Mouse (Mus musculus) R1 (cell line): ENCODE measurements at regions not wholly inside any gene's neighbourhood (a gene's known extent, or its start where the extent isn't known, plus 50 kb on each side); places are given as distances from the start of the nearest gene placed in this dataset.

Source experiments
- DNase-seq: peaks from one replicate; pipeline ENCODE4 v3.0.0-alpha.2; 2018; ENCODE audit warnings: low read depth, low spot score

DNA sequence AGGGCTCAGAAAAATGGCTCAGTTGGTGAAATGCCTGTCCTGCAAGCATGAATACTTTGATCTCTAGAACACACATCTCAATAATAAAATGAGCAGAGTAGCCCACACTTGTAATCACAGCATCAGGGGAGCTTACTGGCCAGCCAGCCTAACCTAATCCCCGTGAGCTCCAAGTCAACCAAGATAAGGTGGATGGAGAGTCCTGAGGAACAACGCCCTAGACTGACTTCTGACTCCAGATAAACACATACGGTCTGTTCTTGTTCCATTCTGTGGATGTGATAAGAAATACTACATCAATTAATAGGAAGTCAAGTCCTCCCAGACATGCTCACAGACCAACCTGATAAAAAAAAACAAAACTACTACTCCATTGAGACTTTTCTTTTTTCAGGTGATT, 180.4 kb upstream of the Jarid2 start:
- DNase-seq = no peak

DNA sequence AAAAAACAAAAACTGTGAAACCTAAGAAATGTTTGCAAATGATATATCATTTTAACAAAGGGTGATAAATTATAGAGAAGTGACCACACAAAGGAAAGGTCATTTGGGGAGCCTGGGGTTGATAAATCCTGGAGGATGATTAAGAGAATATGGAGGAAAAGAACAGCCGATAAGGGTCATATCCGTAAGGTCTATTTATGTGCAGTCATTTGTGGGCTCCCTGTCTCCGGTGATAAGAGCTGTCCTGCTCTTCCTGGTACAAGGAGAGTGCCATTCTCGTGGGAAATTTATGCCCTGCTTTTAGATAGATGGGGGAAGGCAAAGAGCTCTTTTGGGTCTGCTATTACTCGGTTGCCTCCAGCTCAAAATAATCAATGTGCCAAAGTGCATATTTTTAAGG, 175.9 kb upstream of the Jarid2 start:
- DNase-seq = no peak

GRCm38 (mm10) chr13:44554686-44555463, 174.4 kb upstream of the Jarid2 start:
- peak; percentile 82 for DNase-seq

GRCm38 (mm10) chr13:44555979-44556378, 173.3 kb upstream of the Jarid2 start:
- DNase-seq = no peak

DNA sequence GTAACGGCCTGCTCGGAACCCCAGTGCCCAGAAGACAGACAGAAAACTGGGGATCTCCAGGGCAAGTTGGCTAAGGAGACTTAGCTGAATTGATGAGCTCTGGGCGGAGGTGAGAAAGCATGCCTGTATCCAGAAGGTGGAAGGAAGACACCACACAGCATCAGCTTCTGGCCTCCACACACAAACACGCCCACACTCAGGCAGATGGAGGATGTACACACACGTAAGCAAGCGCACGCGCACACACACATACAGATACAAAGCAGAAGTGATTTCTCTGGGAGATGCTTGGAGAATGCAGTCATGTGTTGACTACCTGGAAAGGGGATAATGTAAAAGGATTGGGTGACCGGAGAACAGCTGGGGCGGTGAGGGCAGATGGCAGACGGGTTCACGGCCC, 171.2 kb upstream of the Jarid2 start:
- peak; percentile 71 for DNase-seq

- DNase-seq = peak; percentile 70
Measured at GRCm38 (mm10) chr13:44558491-44559177, 170.6 kb upstream of the Jarid2 start.

- DNase-seq = peak; percentile 70
Measured at GRCm38 (mm10) chr13:44559178-44559565, 170.1 kb upstream of the Jarid2 start.

DNA sequence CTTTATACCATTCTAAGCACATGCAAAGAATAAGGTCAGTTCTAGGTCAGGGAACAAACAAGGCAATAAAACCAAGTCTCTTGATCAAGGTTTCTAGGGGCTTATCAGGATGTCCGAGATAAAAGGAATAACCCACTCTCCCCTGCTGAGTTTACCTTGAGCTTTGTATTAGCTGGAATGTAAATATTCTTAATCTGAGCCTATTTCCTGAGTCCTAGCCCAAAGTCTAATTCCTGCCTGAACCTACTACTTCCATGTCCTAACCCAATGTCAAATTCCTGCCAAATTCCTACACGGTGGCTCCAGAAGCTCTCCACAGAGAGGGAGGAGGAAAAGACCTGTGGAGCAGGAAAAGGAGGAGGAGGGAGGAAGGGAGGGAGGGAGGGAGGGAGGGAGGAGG, 169.6 kb upstream of the Jarid2 start:
- peak; percentile 98 for DNase-seq

DNA sequence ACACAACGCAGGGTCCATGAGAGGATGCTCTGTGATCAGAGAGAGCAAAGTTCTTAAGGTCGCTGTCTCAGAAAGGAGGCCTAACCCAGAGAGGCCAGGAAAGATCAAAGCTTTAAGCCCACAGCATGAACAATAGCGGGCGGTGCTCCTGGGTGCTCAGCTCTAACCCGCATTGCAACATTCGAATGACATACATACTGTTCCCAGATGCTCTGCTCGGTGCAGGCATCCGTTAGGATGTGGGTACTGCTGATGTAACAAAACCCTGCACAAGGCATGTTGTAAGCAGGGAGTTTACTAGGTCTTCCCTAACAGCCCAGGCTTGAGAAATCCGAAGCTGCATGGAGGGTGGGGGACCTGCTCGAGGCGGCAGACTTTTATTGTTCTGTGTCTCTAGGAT, 164.6 kb upstream of the Jarid2 start:
- DNase-seq = peak; percentile 49

DNA sequence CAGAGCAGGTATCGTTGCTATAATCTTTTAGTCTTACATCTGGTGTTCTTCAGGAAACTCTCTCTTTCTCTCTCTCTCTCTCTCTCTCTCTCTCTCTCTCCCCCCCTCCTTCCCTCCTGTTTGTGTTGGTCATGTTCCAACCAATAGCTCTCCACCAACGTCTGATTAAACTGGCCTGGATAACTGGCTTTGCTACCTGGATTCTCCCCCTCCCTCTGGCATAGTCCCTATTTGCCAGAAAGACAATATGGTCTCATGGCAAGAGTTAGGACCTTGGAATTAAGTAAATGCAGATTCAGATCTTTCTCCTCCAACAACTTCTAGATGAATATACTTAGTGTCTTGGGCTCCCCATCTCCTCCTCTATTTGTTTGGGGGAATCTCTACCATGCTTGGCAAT, 161.6 kb upstream of the Jarid2 start:
- DNase-seq = no peak

DNA sequence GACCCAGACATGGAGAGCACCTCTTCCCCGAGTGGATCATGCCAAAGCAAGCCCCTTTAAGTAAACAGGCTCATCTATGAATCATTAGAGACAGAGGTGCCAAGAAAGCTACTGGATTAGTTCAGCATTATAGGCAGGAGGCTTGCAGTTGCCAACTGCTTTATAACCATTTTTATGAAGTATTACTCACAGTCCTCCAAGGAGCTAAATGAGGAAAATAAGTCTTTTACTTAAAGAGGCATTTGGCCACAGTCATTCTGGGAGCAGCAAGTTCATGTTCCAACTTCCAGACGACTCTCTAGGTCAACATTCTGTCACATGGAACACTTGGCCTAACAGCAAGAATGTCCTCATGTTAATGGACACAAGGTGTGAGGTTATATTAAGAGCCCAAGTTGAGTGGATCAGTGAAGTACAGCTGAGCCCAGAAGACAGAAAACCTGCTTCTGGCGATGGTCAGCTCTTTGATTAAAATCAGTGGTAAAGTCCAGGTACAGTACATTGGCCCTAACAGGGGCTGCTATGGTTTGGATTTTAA, 160.0 kb upstream of the Jarid2 start:
- no peak for DNase-seq

DNA sequence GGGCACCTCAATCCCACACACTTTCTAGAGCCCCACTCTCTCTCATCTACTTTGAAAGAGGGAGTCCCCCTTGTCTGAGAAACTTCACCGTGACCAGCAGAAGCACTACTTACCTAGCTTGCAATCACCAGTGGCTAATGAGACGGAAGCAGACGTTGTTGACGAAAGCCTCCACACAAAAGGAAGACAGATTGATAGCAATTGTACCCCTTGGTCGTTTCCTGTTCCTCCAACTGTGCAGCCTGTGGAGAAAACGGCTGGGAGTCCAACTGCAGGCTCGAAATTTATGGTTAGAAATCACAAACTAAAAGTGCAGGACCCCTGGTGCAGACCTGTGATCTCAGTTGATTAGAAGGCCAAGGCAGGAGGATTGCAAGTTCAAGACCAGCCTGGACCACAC, 155.8 kb upstream of the Jarid2 start:
- DNase-seq = peak; percentile 60

DNA sequence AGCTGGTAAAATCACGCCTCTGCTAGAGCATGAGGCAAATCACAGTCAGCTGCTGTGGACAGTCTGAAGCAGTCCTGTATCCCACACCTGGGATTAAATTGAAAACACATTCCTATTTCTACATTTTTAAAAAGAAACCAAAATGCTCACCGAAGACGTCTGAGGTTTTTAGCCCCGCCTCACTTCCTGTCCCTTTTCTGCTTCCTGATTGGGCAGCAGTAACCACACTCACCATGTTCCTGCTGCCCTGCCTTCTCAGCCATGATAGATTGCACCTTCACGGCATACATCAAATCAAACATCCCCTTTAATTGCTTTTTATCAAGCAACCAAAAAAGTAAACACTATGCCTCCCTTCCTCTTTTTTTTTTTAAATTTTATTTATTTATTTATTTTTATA, 150.1 kb upstream of the Jarid2 start:
- DNase-seq = peak; percentile 58

DNA sequence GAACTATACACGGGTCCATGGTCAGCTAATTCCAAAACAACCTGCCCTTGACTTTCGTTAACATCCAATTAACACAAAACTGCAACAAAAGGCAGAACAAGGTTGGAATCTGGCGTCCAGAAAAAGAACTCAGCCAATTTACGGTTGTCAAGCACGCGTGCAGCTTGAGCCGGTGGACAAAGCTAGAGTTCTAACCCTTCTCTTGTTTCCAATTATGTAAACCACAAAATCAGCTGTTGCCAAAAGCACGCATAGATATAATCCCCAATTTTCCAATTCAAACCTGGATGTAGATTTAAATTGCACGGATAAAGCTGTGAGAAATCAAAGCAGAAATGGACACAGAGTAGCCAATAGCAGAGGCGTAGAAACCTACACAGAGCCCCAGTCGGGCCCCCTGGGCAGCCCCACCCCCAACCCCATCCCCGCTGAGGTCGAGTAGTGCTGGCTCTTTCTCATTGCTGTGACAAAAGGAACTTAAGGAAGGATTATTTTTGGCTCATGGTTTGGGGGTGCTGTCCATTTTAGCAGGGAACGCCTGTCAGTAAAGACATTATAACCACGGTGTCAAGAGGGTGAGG, 149.0 kb upstream of the Jarid2 start:
- DNase-seq = no peak

GRCm38 (mm10) chr13:44580767-44581166, 148.5 kb upstream of the Jarid2 start:
- no peak for DNase-seq

GRCm38 (mm10) chr13:44581947-44582766, 147.1 kb upstream of the Jarid2 start:
- DNase-seq = peak; percentile 52

DNA sequence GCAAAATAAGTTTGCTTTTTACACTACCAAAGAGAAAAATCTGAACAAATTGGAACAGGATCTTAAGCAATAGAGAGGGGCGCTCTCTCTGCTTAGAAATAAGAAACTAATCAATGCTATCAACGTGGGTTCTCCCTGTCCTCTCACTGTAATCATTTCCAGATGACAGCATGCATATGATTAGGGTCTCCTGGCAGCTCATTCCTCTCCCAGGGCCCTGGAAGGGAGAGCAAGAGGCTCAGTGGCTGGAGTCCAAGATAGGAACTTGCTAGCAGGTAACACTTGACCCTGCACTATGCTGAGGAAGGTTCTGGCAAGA, 146.5 kb upstream of the Jarid2 start:
- no peak for DNase-seq

DNA sequence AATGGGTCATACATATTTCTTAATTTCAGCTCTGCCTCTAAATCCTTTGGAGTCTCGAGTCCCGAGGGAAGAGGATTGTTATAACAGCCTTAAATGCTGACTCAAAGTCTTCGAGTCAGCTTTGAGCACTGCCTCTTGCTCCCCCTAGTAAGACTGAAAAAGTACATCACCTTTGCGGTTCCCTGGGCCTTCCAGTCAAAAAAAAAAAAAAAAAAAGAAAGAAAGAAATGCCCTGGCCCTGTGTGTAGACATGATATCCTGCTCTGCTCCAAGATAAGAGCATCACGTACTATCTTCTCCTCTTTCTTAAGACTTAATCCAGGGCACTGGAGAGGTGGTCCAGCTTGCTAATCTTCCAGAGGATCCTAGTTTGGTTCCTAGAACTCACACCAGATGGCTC, 145.7 kb upstream of the Jarid2 start:
- DNase-seq = no peak

DNA sequence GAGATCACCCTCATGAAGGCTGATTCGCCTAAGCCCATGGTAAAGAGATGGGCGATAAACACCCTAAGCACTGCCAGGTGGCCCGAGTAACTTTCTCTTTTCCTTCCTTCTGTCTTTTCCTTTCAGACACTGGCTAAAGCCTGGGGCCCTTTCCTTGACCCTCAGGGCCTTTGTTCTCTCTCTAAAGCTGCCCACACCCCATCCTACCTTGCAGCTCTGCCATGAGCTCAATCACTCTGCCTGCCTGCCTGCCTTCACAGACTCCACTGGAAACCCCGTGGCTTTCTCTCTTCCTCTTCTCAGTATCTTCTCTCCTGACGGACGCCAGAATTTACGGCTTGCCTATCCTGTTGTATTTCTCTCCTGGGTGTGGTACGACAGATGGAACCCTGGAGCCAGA, 145.1 kb upstream of the Jarid2 start:
- peak; percentile 49 for DNase-seq

DNA sequence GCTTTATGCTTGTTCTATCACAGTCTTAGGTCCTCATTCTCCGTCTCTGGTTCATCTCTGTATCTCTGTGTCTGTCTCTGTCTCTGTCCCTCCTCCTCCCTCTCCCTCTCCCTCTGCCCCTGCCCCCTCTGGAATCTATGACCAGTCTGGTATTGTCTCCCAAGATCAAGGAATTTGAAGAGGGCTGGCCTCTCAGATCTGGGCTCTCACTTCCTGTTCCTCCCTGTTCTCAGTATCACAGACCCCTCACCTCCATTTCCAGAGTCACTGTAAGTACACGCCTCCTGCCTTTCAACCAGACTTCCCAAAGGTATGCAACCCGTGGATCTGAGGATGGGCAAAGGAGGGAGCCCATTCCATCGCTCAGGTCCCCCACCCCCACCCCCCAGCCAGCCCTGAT, 144.7 kb upstream of the Jarid2 start:
- DNase-seq = peak; percentile 86

- no peak for DNase-seq
Measured at GRCm38 (mm10) chr13:44587846-44588245, 141.4 kb upstream of the Jarid2 start.

GRCm38 (mm10) chr13:44594645-44595044, 134.6 kb upstream of the Jarid2 start:
- no peak for DNase-seq
